Mouse (Mus musculus) small intestine, adult 10 weeks (tissue): ENCODE results near the gene Kcna2. TPM values are rescaled to one million over a fixed set of nuclear protein-coding genes. Genes with fewer than 3 reads are reported as not detected.

Experiments used
- polyA plus RNA-seq: library from polyadenylated mRNA; stranded (reverse); fragments of 350-450 nt; fragmentation: Illumina TruSeq; extraction: RNeasy Lipid Tissue Mini Kit (QIAGEN cat#74804); gene quantifications from one replicate; pipeline ENCODE4 v1.2.3, GENCODE M21; 2014; ENCODE audit warnings: low replicate concordance

Kcna2 gene
- 2.0 TPM for polyA plus RNA-seq

GRCm38 (mm10) chr3:107100811-107101455 lies at the start of gene Kcna2:
TSS of gene Kcna2 (plus strand) at chr3:107101146.

Other genes with a start within 250 kb of the Kcna2 start
- gene Kcna3, start 65.0 kb upstream of the Kcna2 start, polyA plus RNA-seq, result not detected
- not detected for gene Kcna10, start 81.9 kb downstream of the Kcna2 start, polyA plus RNA-seq
- 0.93 TPM for gene Cym, start 120.6 kb downstream of the Kcna2 start, polyA plus RNA-seq
- not detected for gene A630076J17Rik, start 129.5 kb downstream of the Kcna2 start, polyA plus RNA-seq
- gene Prok1, start 138.6 kb downstream of the Kcna2 start, polyA plus RNA-seq, result not detected
- 113 TPM for gene Lamtor5, start 177.7 kb downstream of the Kcna2 start, polyA plus RNA-seq
- 0.37 TPM for gene Slc16a4, start 190.1 kb downstream of the Kcna2 start, polyA plus RNA-seq
- 15.1 TPM for gene Rbm15, start 232.5 kb downstream of the Kcna2 start, polyA plus RNA-seq